Mouse (Mus musculus): ENCODE results near the gene Rassf1.

GRCm38 (mm10) chr9:107583174-107583573, 31.8 kb downstream of the Rassf1 start:
- TF ChIP-seq POLR2A (IDR thresholded peaks at IDR 0.05; ENCODE audit: control insufficient read depth, extremely low read depth, insufficient read depth, low read length, poor library complexity) (no peak), CTCF (IDR thresholded peaks at IDR 0.05; ENCODE audit: borderline replicate concordance, control insufficient read depth, extremely low read depth, insufficient read depth, low read length, poor library complexity) (no peak)

Data from thymus, adult 2 months (tissue).